Mouse (Mus musculus): ENCODE data around the gene 2310011J03Rik. TPM values are rescaled to one million over a fixed set of nuclear protein-coding genes. Genes with fewer than 3 reads are reported as not detected.
A peak's percentile ranks its signal among the peaks of the same experiment; 100 is the strongest.

The 2310011J03Rik gene
- total and polyA plus RNA-seq, 3 experiments = 65.7 to 81.5 TPM; not detected in 1

DNA sequence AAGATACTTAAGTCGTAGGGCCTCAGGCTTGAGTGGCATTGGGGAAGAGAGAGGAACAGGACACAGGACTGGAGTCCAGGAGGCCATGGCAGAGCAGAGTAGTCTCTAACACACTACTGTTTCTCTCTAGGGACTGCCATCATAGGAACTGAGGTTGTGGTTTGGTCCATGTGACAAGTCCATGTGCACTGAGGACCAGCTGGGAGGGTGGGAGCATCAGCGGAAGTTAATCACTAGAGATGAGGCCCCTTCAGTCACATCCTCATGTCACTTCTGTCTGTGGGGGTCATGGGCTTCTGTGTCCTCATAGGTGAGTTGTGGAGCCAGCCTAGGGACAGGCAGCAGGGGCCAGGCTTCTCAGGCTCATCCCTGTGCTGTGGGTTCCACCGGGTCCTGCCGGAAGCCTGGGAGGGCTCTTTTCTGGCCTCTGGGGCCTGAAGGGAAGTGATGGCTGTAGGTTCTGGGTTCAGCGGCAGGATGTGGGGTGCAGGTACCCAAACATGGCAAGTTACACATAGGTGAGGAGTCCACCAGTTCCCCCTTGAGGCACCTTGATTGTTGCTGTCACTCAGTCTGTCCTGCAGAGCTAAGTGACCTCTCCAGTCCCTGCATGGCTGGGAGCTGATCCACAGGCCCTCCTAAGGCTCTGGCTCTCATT is 49.0 kb downstream of the 2310011J03Rik start:
- H3K27ac ChIP-seq (ENCODE audit: control insufficient read depth, low read depth, low read length) = no peak overlapping the region
- H3K36me3 ChIP-seq (ENCODE audit: control insufficient read depth in 1 of 2, insufficient read depth in 2 of 2, low read length in 2 of 2) = peaks cover 4 to 16% of the 10 kb centered on the region in 2 experiments
- peaks cover 3 to 14% of the 10 kb centered on the region in 2 experiments; a peak in 2 of 4 replicates for H3K4me1 ChIP-seq (ENCODE audit: control insufficient read depth in 1 of 2, insufficient read depth in 2 of 2, low read length in 2 of 2)
- peaks cover 68% of the 10 kb centered on the region for H3K79me2 ChIP-seq (ENCODE audit: control insufficient read depth, insufficient read depth, low read length, poor library complexity)
- no peak for DNase-seq (ENCODE audit: low read depth, low spot score)
- no peaks in the 10 kb centered on the region for H3K27me3 ChIP-seq (ENCODE audit: control insufficient read depth in 1 of 2, insufficient read depth in 2 of 2, low read length in 2 of 2)
- no peak overlapping the region for H3K9ac ChIP-seq (ENCODE audit: control insufficient read depth, low read depth, low read length, poor library complexity, severe bottlenecking)
- H3K4me3 ChIP-seq (ENCODE audit: control insufficient read depth in 1 of 2, insufficient read depth in 1 of 2, low read depth in 2 of 2, low read length in 2 of 2) = no peak overlapping the region
- H3K9me3 ChIP-seq (replicated peaks; ENCODE audit: insufficient read depth, low read length) = no peaks in the 10 kb centered on the region
- no peak for TF ChIP-seq TCF12 (IDR thresholded peaks at IDR 0.05; ENCODE audit: low read depth, low read length)
- TF ChIP-seq SMC3 (IDR thresholded peaks at IDR 0.05; ENCODE audit: low read depth, low read length) = no peak
- TF ChIP-seq CTCF (IDR thresholded peaks at IDR 0.05 in 2 of 3, conservative IDR thresholded peaks at IDR 0.05 in 1 of 3; ENCODE audit: control insufficient read depth in 1 of 3, insufficient read depth in 1 of 3, low read depth in 2 of 3, low read length in 3 of 3, poor library complexity in 1 of 3, severe bottlenecking in 1 of 3) = no peak
- TF ChIP-seq MYB (IDR thresholded peaks at IDR 0.05; ENCODE audit: low read depth, low read length) = no peak
- no peak for TF ChIP-seq NRF1 (IDR thresholded peaks at IDR 0.05; ENCODE audit: insufficient read depth, low read depth, low read length, poor library complexity, severe bottlenecking)
- TF ChIP-seq RAD21 (IDR thresholded peaks at IDR 0.05; ENCODE audit: low read depth, low read length) = no peak
- TF ChIP-seq UBTF (IDR thresholded peaks at IDR 0.05; ENCODE audit: borderline replicate concordance, insufficient read depth, low read depth, low read length) = no peak
- TF ChIP-seq BHLHE40 (IDR thresholded peaks at IDR 0.05; ENCODE audit: borderline replicate concordance, low read depth, low read length) = no peak
- no peak for TF ChIP-seq POLR2A (IDR thresholded peaks at IDR 0.05; ENCODE audit: control insufficient read depth in 1 of 2, insufficient read depth in 1 of 2, low read depth in 1 of 2, low read length in 2 of 2, poor library complexity in 1 of 2)
- TF ChIP-seq USF2 (IDR thresholded peaks at IDR 0.05; ENCODE audit: borderline replicate concordance in 1 of 2, insufficient read depth in 1 of 2, low read depth in 1 of 2, low read length in 2 of 2) = no peak
- TF ChIP-seq MXI1 (IDR thresholded peaks at IDR 0.05; ENCODE audit: low read depth, low read length) = no peak
- no peak for TF ChIP-seq EP300 (IDR thresholded peaks at IDR 0.05; ENCODE audit: low read depth in 1 of 2, low read length in 2 of 2)
- no peak for TF ChIP-seq GATA1 (IDR thresholded peaks at IDR 0.05; ENCODE audit: low read depth, low read length)
- TF ChIP-seq MYC (IDR thresholded peaks at IDR 0.05; ENCODE audit: low read depth, low read length) = no peak
- no peak for TF ChIP-seq ZMIZ1 (IDR thresholded peaks at IDR 0.05; ENCODE audit: low read depth, low read length)

DNA sequence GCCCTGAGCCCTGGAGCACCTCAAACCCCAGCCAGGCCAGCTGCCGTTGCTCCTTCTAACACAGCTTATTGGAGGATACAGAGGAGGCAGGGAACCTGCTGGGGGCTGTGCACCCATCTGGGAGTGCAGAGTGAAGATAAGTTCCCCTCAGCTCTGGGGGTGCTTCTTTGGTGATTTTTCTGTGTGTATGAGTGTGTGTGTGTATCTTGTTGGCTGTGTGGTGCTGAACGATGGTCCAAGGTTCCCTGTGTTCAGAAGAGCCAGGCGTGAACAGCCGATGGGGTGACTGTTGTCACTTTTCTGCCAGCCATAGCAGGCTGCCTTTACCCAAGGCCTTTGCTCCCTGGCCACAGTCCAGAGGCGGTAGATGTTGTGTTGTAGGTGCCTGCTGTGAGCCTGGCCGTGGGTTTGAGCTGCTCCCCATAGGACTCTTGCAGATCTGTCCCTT is 49.6 kb downstream of the 2310011J03Rik start:
- H3K4me1 ChIP-seq (ENCODE audit: control insufficient read depth in 1 of 2, insufficient read depth in 2 of 2, low read length in 2 of 2) = peaks cover 3 to 18% of the 10 kb centered on the region in 2 experiments; a peak in 2 of 4 replicates
- H3K79me2 ChIP-seq (ENCODE audit: control insufficient read depth, insufficient read depth, low read length, poor library complexity) = peaks cover 74% of the 10 kb centered on the region
- no peaks in the 10 kb centered on the region for H3K9me3 ChIP-seq (replicated peaks; ENCODE audit: insufficient read depth, low read length)
- H3K9ac ChIP-seq (ENCODE audit: control insufficient read depth, low read depth, low read length, poor library complexity, severe bottlenecking) = no peak overlapping the region
- H3K4me3 ChIP-seq (ENCODE audit: control insufficient read depth in 1 of 2, insufficient read depth in 1 of 2, low read depth in 2 of 2, low read length in 2 of 2) = no peak overlapping the region
- TF ChIP-seq TBP (IDR thresholded peaks at IDR 0.05; ENCODE audit: low read depth, low read length) = no peak
- no peak for TF ChIP-seq MXI1 (IDR thresholded peaks at IDR 0.05; ENCODE audit: low read depth, low read length)
- TF ChIP-seq SIN3A (IDR thresholded peaks at IDR 0.05; ENCODE audit: low read length) = no peak
- TF ChIP-seq POLR2AphosphoS5 (IDR thresholded peaks at IDR 0.05; ENCODE audit: borderline replicate concordance, low read depth, low read length) = no peak
- peak; percentile 35 for TF ChIP-seq TAL1 (IDR thresholded peaks at IDR 0.05; ENCODE audit: low read length)
- TF ChIP-seq CHD2 (IDR thresholded peaks at IDR 0.05; ENCODE audit: low read length) = no peak
- no peak for TF ChIP-seq MYB (IDR thresholded peaks at IDR 0.05; ENCODE audit: low read depth, low read length)
- no peak for TF ChIP-seq MAZ (IDR thresholded peaks at IDR 0.05; ENCODE audit: low read depth, low read length)
- peaks cover 4 to 20% of the 10 kb centered on the region in 2 experiments for H3K36me3 ChIP-seq (ENCODE audit: control insufficient read depth in 1 of 2, insufficient read depth in 2 of 2, low read length in 2 of 2)
- H3K27ac ChIP-seq (ENCODE audit: control insufficient read depth, low read depth, low read length) = no peak overlapping the region; the same call in 1 of the 2 replicates
- peak; percentile 34 for DNase-seq (ENCODE audit: low read depth, low spot score)
- no peaks in the 10 kb centered on the region for H3K27me3 ChIP-seq (ENCODE audit: control insufficient read depth in 1 of 2, insufficient read depth in 2 of 2, low read length in 2 of 2)

Measured in MEL (cell line).